Mouse (Mus musculus) urinary bladder, postnatal 4 days (tissue): ENCODE data around the gene Syt17.

Source experiments
- DNase-seq, 2 experiments: peaks; one replicate each; pipeline ENCODE4 v3.0.0; 2021 to 2022; ENCODE audit warnings: low spot score in 2 of 2

Syt17 gene

DNA sequence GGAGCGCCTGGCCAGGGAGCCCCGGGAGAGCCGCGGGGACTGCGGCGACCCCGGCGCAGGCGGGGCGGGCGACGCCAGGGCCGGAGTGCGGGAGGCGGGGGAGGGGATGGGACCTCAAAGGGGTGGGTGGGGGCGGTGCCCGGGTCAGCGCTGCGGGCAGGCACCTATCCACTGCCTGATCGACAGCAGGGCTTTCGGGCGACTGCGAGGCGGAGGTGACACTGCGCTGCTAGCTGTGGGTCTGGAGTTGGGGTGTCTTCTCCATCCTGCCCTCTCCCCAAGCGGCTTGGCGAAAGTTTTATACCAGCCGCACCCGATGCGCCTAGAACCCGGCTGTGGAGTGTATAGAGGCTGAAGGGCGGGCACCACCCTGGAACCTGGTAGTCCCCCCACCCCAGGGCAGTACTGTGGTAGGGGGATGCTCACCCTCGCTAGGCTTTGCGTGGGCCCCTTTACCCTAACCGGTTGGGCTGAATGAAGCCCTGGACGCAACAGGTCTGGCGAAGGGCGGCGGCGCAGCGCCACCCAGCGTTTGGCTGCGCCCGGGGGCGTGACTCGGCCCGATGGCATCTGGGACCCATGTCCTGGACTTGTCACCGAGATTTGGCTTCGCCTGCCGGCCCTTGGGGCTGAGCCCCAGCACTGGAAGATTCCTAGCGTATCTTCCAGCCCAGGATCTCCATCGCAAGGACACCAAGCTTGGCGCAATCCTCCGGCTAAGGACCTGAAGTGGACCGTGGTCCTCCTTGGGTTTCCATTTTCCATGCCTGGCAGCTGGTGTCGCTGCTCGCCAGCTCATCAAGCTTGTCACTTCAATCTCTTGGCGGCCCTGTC, at the start of gene Syt17:
TSS of gene Syt17 (minus strand) at position 89 of the 834 bp plus-strand sequence.
- DNase-seq: peak in 1 of 2 experiments; percentile 66

DNA sequence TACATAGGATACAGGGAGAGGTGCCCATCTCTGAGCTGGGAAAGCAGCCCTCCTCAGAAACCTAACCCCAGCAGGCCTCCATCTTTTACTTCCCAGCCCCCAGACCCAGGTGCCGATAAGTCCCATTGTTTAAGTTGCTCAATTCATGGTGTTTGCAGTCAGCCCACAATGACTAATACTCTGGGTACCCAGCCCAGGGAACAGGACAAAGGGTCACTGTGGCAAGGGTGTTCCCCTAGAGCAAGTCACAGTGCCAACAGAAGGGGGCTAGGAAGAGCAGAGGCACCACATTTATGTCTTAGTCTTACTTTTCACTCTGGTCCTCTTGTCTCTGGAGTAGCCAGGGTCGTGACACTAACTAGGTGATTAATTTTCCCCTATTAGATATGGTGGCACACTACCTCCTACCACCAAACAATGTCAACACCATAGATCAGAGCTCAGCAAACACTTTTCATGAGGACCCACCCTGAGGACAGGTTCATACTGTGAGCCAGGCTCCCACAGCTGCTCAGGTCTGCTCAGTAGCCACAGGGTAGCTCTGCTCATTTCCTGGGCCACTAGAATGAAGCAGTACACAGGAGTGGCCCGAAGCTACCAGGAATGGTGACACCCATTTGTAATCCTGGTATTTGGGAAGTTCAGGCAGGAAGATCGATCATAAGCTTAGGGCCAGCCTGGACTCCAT, 47.0 kb upstream of the Syt17 start:
- no peak for DNase-seq

GRCm38 (mm10) chr7:118493892-118494291, 45.9 kb upstream of the Syt17 start:
- no peak for DNase-seq

- peak; percentile 82 to 84 for DNase-seq
Measured at GRCm38 (mm10) chr7:118491431-118492147, 43.6 kb upstream of the Syt17 start, which contains the start of gene Itpripl2. TSS of gene Itpripl2 (minus strand) at chr7:118491975.

DNA sequence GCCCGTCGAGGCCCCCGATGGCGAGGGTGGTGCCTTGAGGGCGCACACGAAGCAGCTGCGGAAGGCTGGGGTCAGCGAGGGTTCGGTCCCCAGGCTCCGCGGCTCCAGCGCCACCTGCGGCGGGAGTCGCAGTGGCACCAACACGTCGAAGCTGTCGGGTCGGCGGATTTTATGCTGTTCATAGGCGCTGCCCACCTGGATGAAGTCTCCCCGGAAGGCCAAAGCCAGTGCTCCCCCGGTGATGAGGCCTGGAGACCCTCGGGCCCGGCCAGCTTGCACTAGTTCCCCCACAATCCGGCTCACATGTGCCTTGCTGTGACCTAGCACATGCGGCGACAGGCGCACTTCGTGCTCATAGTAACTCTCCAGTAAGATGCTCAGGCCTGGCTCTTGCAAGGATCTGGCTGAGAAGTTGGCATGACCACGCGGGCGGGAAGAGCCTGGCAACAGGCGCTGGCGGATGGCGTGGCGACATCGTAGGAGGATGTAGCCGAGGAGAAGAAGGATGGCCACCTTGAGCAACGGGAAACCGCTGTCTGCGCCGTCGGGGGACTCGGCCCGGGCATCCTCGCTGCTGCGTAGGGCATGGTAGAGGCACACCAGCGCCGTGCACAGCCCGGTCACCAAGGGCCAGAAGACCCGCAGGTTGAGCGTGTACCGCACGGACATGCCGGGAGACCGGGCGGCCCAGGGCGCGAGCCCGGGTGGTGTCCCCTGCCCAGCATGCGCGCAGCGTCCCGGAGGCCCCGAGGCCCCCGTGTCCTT, 42.8 kb upstream of the Syt17 start:
- DNase-seq: peak in 1 of 2 experiments; percentile 23

GRCm38 (mm10) chr7:118489706-118490665, 42.0 kb upstream of the Syt17 start:
- DNase-seq: no peak

DNA sequence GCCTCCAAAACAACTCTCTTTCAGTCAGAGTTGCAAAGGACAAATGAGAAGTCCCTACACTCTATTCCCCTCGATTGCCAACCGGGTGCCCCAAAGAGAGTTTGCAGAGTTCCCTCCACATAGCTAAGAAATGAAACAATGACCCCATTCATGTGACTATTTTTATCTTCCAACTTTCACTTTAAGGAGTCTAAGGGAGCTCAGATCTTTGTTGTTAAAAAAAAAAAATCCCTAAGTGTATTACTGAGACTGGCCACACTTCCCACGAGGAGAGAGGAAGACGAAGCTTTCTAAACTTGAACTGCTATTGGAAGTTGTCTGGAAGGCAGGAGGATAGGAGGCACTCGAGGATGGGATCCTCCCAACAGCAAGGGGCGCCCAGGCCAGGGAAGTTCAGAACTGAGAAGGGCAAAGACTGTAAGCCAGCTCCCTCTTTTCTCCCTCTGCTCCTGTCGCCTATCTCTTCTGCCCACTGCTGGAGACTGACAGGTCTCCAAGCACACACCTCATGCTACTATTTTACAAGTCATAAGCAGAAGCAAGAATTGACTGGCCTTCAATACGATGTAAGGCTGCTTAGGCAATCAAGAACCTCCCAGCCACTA, 40.1 kb upstream of the Syt17 start:
- no peak for DNase-seq

DNA sequence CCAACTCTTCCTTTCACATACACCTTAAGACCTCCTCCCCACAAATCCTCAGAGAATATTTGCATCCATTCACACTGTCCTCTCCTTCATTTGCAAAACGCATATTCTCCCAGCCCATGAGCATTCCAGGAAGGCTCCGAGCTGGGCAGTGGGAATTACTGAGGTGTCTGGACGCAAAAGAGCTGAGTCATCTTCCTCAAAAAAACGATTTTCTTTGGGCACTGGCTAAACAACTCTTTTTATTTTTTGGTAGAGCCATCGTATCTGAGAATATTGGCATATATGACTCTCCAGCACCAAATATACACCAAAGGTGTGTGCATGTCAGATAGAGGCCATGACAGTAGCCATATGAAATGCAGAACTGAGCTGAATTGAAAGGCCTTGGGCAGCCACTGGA, 38.9 kb upstream of the Syt17 start:
- DNase-seq: no peak

- DNase-seq: no peak
Measured at GRCm38 (mm10) chr7:118483996-118484395, 36.0 kb upstream of the Syt17 start.

DNA sequence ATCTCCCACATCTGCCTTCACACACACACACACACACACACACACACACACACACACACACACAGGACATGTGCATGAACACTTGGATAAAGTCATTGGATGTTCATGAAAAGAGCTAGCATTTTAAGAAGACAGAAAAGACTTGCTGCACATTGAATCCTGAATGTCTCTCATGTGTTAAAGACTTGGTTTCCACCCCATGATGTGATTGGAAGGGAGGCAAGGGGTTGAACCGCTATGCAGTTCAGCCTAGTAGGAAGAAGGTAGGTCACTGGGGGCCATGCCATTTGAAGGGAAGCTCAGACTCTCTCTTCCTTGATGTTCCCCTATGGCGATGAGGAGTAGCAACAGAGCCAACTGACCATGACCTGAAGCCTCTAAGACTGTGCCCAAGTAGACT, 34.0 kb upstream of the Syt17 start:
- DNase-seq: no peak

DNA sequence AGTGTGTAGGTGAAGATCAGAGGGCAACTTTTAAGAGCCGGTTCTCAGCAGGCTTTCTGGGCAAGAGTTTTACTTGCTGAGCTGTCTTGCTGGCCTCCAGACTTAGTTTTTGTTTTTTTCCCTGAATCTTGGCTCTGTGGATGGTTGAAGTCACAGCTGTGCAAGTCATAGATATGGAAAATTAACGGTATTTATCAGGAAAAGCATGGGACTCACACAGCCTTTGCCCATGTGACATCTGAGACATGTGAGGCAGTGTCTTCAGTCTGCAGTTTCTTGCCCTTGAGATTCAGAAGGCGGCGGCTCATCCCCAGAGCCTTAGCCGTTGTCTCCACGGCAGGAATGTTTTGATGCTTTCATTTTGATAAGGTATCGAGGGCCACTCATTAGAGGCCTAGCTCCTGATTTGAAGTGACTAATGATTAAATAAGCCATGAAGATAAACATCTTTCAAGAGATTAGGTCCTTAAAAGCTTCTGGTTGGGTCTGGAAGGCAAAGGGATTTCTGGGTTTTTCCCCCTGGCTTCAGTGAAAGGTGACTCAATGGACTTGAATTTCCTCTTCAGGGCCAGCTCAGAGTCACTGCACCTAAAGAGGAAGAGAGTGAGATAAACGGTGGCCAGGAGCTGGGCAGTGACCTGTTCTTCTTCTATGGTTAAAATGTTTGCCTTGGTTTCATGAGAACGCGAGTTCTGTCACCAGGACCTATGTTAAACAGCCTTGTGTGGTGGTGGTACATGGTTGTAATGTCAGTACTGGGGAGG, 33.2 kb upstream of the Syt17 start:
- DNase-seq: no peak

DNA sequence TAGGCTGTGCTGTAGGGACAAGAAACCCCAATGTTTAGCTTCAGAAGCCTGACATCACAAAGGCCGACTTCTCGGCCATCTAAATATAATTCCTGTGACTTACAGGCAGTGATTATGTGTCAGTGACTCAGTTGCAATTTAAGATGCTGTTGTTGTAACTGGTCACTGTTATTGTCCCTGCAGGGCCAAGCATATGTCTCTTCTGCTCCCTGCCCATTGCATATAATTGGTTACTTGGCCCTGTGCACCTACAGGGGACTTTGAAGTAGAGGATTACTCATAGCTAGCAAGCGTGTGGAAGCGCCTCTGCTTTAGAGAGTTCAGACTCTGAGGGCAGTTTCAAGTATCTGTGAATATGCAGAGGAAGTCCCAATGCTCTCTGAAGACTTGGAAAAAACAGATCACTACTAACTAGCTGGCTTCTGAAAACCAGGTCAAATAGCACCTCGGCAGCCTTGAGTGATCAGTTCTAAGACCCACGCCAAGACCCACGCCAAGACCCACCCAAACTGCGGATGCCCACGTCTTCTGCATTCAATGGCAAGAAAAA, 32.2 kb upstream of the Syt17 start:
- DNase-seq: no peak

DNA sequence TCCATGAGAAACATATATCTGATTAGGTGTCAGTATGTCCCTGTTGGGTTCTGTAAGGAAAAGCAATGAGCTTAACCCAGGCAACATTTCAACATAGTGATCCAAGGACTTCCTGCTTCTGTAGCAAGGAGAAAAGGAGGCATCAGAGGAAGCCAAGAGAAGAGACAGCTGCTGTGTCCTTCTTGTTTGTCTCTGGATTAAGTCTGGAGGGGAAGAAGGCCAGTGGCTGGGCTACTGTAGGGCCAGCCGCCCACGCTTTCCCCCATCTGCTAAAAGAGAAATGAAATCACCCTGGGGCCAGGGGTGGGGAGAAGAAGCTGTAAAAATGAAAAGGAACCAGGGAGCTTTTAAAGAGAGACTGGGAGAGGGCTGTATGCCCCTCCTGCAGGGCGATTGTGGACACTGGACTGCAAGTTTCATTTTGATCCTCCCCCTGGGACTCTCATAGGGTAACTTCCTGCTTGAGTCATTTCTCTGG, 30.9 kb upstream of the Syt17 start:
- peak in 1 of 2 experiments; percentile 47 for DNase-seq

DNA sequence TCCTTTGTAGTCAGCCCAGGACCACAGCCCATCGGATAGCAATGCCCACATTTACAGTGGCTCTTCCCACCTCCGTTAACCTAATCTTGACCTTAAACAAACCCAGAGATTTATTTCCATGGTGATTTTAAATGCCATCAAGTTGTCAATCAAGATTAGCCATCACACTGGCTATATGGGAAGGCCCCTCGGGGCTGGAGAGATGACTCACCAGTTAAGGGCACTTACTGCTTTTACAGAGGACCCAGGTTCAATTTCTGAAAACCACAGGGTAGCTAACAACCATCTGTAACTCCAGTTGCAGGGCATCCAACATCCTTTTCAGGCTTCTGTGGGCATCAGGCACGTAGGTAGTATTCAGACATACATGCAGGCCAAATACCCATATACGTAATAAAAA, 28.4 kb upstream of the Syt17 start:
- DNase-seq: no peak

DNA sequence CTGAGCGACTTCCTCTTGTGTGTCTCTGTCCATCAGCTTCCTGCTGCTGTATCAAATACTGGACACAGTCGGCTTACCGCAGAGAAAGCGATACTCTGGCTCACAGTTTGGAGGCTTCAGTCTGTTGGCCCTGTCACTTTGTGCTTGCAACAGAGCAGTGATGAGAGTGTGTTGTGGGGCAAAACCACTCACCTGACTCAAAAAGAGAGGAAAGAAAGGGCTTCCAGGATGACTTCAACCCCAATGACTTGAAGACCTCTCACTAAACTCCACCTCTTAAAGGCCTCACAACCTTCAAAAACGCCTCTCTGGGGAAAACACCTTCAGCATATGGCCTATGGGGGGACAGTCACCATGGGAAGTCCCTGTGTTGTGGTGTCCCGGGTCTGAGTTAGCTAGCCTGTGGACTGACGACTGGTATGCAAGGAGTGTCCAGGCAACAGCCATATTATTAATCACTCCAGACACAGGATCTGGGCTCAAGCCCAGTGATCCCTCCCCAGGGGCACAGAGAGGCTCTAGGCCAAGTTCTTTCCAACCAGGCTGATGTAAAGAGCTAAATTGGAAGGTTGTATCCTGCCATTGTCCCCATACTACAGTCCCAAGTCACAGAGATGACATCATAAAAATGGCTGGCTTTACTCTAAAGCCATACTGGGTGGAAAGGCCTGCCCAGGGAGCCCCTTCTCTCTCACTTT, 27.1 kb upstream of the Syt17 start:
- DNase-seq: no peak

GRCm38 (mm10) chr7:118472886-118473285, 24.9 kb upstream of the Syt17 start:
- DNase-seq: no peak

- no peak for DNase-seq
Measured at GRCm38 (mm10) chr7:118468060-118468459, 20.0 kb upstream of the Syt17 start.

GRCm38 (mm10) chr7:118464432-118464831, 16.4 kb upstream of the Syt17 start:
- DNase-seq: no peak
